Mouse (Mus musculus) heart, postnatal 0 days (tissue): Measurements from ENCODE around the gene Drg2. TPM values are rescaled to one million over a fixed set of nuclear protein-coding genes. Genes with fewer than 3 reads are reported as not detected.

Source experiments
- ATAC-seq: fragments of 200-750 bp; cut with Nextera tagmentation; 2 replicates; pipeline ENCODE4 v1.8.0; 2017; ENCODE audit warnings: low read depth, moderate number of reproducible peaks, moderate library complexity; ENCODE audit not compliant: insufficient read depth
- DNase-seq: peaks from one replicate; pipeline ENCODE4 v3.0.0-alpha.2; 2016; ENCODE audit warnings: low spot score
- H3K27ac ChIP-seq: fragments of 300-500 bp; sonication (generic); 2 replicates; pipeline ENCODE4 v1.5.1; 2014; ENCODE audit warnings: low read depth, mild to moderate bottlenecking
- H3K27me3 ChIP-seq: fragments of 300-500 bp; sonication (generic); 2 replicates; pipeline ENCODE4 v1.6.1; 2014; ENCODE audit warnings: low read length, mixed read lengths; ENCODE audit not compliant: control insufficient read depth, insufficient read depth
- H3K36me3 ChIP-seq: fragments of 300-500 bp; sonication (generic); replicated peaks from 2 replicates; pipeline ENCODE4 v1.6.1; 2014; ENCODE audit warnings: low read length, mixed read lengths; ENCODE audit not compliant: control insufficient read depth, insufficient read depth
- H3K4me1 ChIP-seq: fragments of 300-500 bp; sonication (generic); 2 replicates; pipeline ENCODE4 v1.6.1; 2014; ENCODE audit warnings: antibody characterized with exemption; ENCODE audit not compliant: control insufficient read depth, insufficient read depth
- H3K4me2 ChIP-seq: fragments of 300-500 bp; sonication (generic); 2 replicates; pipeline ENCODE4 v1.6.1; 2014; ENCODE audit warnings: low read depth, mild to moderate bottlenecking, low read length, moderate library complexity
- H3K4me3 ChIP-seq: fragments of 300-500 bp; sonication (generic); 2 replicates; pipeline ENCODE4 v1.5.1; 2014; ENCODE audit warnings: low read depth, low read length
- H3K9ac ChIP-seq: fragments of 300-500 bp; sonication (generic); replicated peaks from 2 replicates; pipeline ENCODE4 v1.6.1; 2014; ENCODE audit warnings: low read depth, low read length, mixed read lengths
- H3K9me3 ChIP-seq: fragments of 300-500 bp; sonication (generic); replicated peaks from 2 replicates; pipeline ENCODE4 v1.6.1; 2016; ENCODE audit warnings: low read length; ENCODE audit not compliant: control insufficient read depth
- CTCF ChIP-seq: IDR thresholded peaks from 2 replicates; pipeline ENCODE4 v1.5.1; 2016; ENCODE audit warnings: antibody characterized with exemption, control low read depth, low read depth
- EP300 ChIP-seq: IDR thresholded peaks from 2 replicates; pipeline ENCODE4 v1.6.1; 2016; ENCODE audit warnings: antibody characterized with exemption, low read depth
- WGBS: fragments of 180-500 bp; shearing (Covaris S2); extraction: QIAGEN DNeasy Blood & Tissue Kit; methylation state at CpG from one replicate; pipeline ENCODE4 v1.1.7; 2014; 5-methylcytosine and 5-hydroxymethylcytosine counted together
- polyA plus RNA-seq: library from polyadenylated mRNA; unstranded; fragments of >200 nt; fragmentation: Nextera tagmentation; extraction: Ambion mirVana; gene quantifications from 2 replicates; pipeline ENCODE4 v1.2.1, GENCODE M21; 2015
- total RNA-seq: library from RNA; depleted of rRNA; stranded (reverse); fragments of >200 nt; gene quantifications from 2 replicates; pipeline ENCODE4 v1.2.3, GENCODE M21; 2014; ENCODE audit warnings: low replicate concordance

Gene Drg2
- total and polyA plus RNA-seq, 2 experiments from 2014 or later = 45.6 to 61.6 TPM

- no peaks in the 10 kb centered on the region for H3K27me3 ChIP-seq
- ATAC-seq = no peak
- 56% methylated on average over 7 of the region's 7 CpGs for WGBS
These were observed 14.2 kb upstream of the Drg2 start for GRCm38 (mm10) chr11:60440176-60440575.

GRCm38 (mm10) chr11:60442896-60443295, 11.5 kb upstream of the Drg2 start:
- H3K4me1 ChIP-seq = no peaks in the 10 kb centered on the region
- TF ChIP-seq CTCF = no peak
- no peak for TF ChIP-seq EP300
- no peaks in the 10 kb centered on the region for H3K9me3 ChIP-seq
- H3K4me2 ChIP-seq = no peak overlapping the region
- no peak for DNase-seq
- whole genome bisulfite sequencing = 85% methylated on average over 6 of the region's 6 CpGs
- H3K4me3 ChIP-seq = no peak overlapping the region
- no peak for ATAC-seq
- no peaks in the 10 kb centered on the region for H3K27me3 ChIP-seq
- H3K9ac ChIP-seq = no peak overlapping the region
- H3K36me3 ChIP-seq = peaks cover 50% of the 10 kb centered on the region
- H3K27ac ChIP-seq = no peak overlapping the region

More at GRCm38 (mm10) chr11:60440176-60440575, 14.2 kb upstream of the Drg2 start:
- H3K4me1 ChIP-seq = no peaks in the 10 kb centered on the region
- H3K4me2 ChIP-seq = no peak overlapping the region
- H3K27ac ChIP-seq = no peak overlapping the region
- H3K4me3 ChIP-seq = no peak overlapping the region
- DNase-seq = no peak
- H3K36me3 ChIP-seq = peaks cover 77% of the 10 kb centered on the region
- H3K9ac ChIP-seq = no peak overlapping the region
- H3K9me3 ChIP-seq = no peaks in the 10 kb centered on the region
- no peak for TF ChIP-seq EP300
- no peak for TF ChIP-seq CTCF

- Histone ChIP-seq H3K9me3 (no peaks in the 10 kb centered on the region), H3K4me2 (no peak overlapping the region), H3K4me3 (no peak overlapping the region), H3K27me3 (no peaks in the 10 kb centered on the region), H3K4me1 (no peaks in the 10 kb centered on the region), H3K27ac (no peak overlapping the region), H3K9ac (no peak overlapping the region), H3K36me3 (peaks cover 39% of the 10 kb centered on the region)
- WGBS = 69% methylated on average over 4 of the region's 4 CpGs
- ATAC-seq (no peak), DNase-seq (no peak)
- TF ChIP-seq EP300 (no peak), CTCF (no peak)
These were observed 10.4 kb upstream of the Drg2 start for GRCm38 (mm10) chr11:60444007-60444406.

DNA sequence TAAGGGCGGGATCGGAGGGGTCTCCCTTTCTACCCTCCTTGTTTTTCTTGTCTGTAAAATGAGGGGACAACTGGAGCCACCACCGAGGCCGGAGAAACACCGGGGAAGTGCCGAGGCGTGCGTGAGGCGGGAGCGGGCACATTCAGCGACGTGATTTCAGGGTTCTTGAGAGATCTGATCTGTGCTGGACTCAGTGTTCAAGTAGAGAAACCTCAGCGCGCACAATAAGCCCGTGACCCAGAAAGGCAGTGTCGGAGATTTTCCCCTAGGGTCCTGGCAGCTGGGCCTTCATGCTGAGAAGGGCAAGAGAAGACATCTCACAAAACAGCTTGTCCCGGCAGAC, 325 bp downstream of the Drg2 start:
- Histone ChIP-seq H3K27ac (peak overlapping the region; percentile 69), H3K4me1 (peaks cover 8% of the 10 kb centered on the region; the same call in 1 of the 2 replicates), H3K9ac (peak overlapping the region; percentile 83), H3K9me3 (no peaks in the 10 kb centered on the region), H3K27me3 (no peaks in the 10 kb centered on the region), H3K4me3 (peak overlapping the region; percentile 65), H3K4me2 (peak overlapping the region; percentile 82), H3K36me3 (peaks cover 24% of the 10 kb centered on the region)
- ATAC-seq (peak; percentile 8; the same call in 1 of the 2 replicates), DNase-seq (no peak)
- TF ChIP-seq EP300 (no peak), CTCF (no peak)
- WGBS = under 1% methylated on average over 17 of the region's 17 CpGs

DNA sequence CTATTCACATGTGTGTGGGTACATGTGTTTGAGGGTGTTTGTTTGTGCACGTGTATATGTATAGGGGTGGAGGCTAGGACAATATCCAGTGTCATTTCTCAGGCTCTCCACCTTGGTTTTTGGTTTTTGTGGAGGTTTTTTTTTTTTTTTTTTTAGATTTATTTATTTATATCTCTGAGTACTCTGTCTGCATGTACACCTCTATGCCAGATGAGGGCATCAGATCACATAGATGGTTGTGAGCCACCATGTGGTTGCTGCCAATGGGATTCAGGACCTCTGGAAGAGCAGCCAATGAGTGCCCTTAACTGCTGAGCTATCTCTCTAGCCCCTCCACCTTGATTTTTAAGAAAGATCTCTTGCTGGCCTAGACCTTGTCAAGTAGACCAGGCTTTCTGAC, 3.6 kb downstream of the Drg2 start:
- 90% methylated on average over 1 of the region's 1 CpGs for WGBS
- no peak for ATAC-seq
- H3K36me3 ChIP-seq = peaks cover 57% of the 10 kb centered on the region

DNA sequence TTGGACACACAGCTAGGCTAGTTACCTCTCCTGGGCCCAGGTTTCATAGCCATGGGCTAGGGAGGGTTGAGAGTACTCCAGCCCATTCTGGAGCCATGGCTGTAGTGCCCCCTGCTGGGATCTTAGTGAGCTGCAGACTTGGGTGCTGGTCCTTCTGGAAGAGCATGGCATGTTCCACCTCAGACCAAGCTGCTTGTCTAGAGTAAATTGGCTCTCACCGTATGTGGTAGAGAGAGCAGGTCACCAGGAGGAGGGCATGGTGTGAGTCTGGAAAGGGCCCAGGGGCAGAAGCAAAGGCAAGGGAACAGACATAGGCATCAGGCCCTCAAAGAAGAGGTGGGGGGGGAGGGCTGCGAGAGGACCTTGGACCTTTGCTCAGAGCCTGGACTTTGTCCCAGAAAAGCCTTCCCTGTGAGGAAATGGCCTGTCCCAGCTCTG, 11.6 kb downstream of the Drg2 start:
- H3K27me3 ChIP-seq = no peaks in the 10 kb centered on the region
- no peak overlapping the region for H3K9ac ChIP-seq
- no peak for DNase-seq
- TF ChIP-seq EP300 = no peak
- TF ChIP-seq CTCF = peak; percentile 33
- no peaks in the 10 kb centered on the region for H3K4me1 ChIP-seq
- no peak overlapping the region for H3K27ac ChIP-seq
- WGBS = 91% methylated on average over 2 of the region's 2 CpGs
- H3K4me3 ChIP-seq = no peak overlapping the region
- H3K9me3 ChIP-seq = no peaks in the 10 kb centered on the region
- no peak for ATAC-seq
- H3K4me2 ChIP-seq = no peak overlapping the region
- peaks cover 86% of the 10 kb centered on the region for H3K36me3 ChIP-seq

More for the DNA sequence above, 3.6 kb downstream of the Drg2 start:
- H3K27ac ChIP-seq = no peak overlapping the region
- peaks cover 8% of the 10 kb centered on the region; the same call in 1 of the 2 replicates for H3K4me1 ChIP-seq
- no peak overlapping the region for H3K4me2 ChIP-seq
- H3K9ac ChIP-seq = no peak overlapping the region
- H3K4me3 ChIP-seq = no peak overlapping the region
- TF ChIP-seq EP300 = no peak
- peak; percentile 19; the same call in 1 of the 2 replicates for TF ChIP-seq CTCF
- DNase-seq = peak; percentile 26
- no peaks in the 10 kb centered on the region for H3K9me3 ChIP-seq
- H3K27me3 ChIP-seq = no peaks in the 10 kb centered on the region
